Mouse (Mus musculus) embryonic facial prominence, embryonic 15.5 days (tissue): ENCODE results near the gene Rab3d. TPM values are rescaled to one million over a fixed set of nuclear protein-coding genes. Genes with fewer than 3 reads are reported as not detected.
"Not testable (repeated sequence)": the region's sequence is repeated elsewhere in the genome, so short reads cannot be mapped to it uniquely, and the experiment has no call there.

Experiments
- ATAC-seq: fragments of 200-750 bp; cut with Nextera tagmentation; 2 replicates; pipeline ENCODE4 v1.8.0; 2017; ENCODE audit warnings: low read depth, moderate TSS enrichment; ENCODE audit not compliant: insufficient number of reproducible peaks, low FRiP score, low TSS enrichment
- H3K27ac ChIP-seq: fragments of 300-500 bp; sonication (generic); replicated peaks from 2 replicates; pipeline ENCODE4 v1.5.1; 2015; ENCODE audit warnings: mild to moderate bottlenecking, inconsistent platforms
- H3K27me3 ChIP-seq: fragments of 300-500 bp; sonication (generic); 2 replicates; pipeline ENCODE4 v1.6.1; 2015; ENCODE audit warnings: inconsistent platforms
- H3K36me3 ChIP-seq: fragments of 300-500 bp; sonication (generic); 2 replicates; pipeline ENCODE4 v1.6.1; 2015; ENCODE audit warnings: mild to moderate bottlenecking, inconsistent platforms
- H3K4me1 ChIP-seq: fragments of 300-500 bp; sonication (generic); 2 replicates; pipeline ENCODE4 v1.6.1; 2015; ENCODE audit warnings: inconsistent platforms
- H3K4me2 ChIP-seq: fragments of 300-500 bp; sonication (generic); replicated peaks from 2 replicates; pipeline ENCODE4 v1.6.1; 2015; ENCODE audit warnings: mild to moderate bottlenecking, inconsistent platforms
- H3K4me3 ChIP-seq: fragments of 300-500 bp; sonication (generic); replicated peaks from 2 replicates; pipeline ENCODE4 v1.5.1; 2015; ENCODE audit warnings: mild to moderate bottlenecking, inconsistent platforms
- H3K9ac ChIP-seq: fragments of 300-500 bp; sonication (generic); 2 replicates; pipeline ENCODE4 v1.6.1; 2015; ENCODE audit warnings: inconsistent platforms
- H3K9me3 ChIP-seq: fragments of 300-500 bp; sonication (generic); replicated peaks from 2 replicates; pipeline ENCODE4 v1.6.1; 2016; ENCODE audit warnings: inconsistent platforms
- WGBS: fragments of 180-500 bp; shearing (Covaris S2); methylation state at CpG from one replicate; pipeline ENCODE4 v1.1.7; 2015; 5-methylcytosine and 5-hydroxymethylcytosine counted together
- polyA plus RNA-seq: library from polyadenylated mRNA; unstranded; fragments of >200 nt; fragmentation: Nextera tagmentation; extraction: Ambion mirVana; gene quantifications from 2 replicates; pipeline ENCODE4 v1.2.1, GENCODE M21; 2015

Gene Rab3d
- polyA plus RNA-seq, 1 experiment from 2014 or later, result 43.4 TPM

DNA sequence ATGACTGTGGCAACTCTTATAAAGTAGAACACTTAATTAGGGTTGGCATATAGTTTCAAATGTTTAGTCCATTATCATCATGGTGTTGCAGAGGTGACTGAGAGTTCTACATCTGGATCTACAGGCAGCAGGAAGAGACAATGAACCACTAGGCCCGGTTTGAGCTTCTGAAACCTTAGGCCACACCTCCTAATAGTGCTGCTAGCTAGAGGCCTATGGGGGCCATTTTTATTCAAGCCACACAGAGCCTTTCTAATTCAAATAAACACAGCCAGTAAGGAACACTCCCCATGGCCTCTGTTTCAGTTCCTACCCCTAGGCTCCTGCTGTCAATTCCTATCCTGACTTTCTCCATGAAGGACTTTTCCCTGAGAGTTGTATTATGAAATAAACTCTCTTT, 55.8 kb downstream of the Rab3d start:
- Histone ChIP-seq H3K4me1 (no peaks in the 10 kb centered on the region), H3K4me2 (no peak overlapping the region), H3K4me3 (no peak overlapping the region), H3K27me3 (no peaks in the 10 kb centered on the region), H3K27ac (no peak overlapping the region), H3K9me3 (no peaks in the 10 kb centered on the region), H3K36me3 (no peaks in the 10 kb centered on the region), H3K9ac (no peak overlapping the region)
- no peak for ATAC-seq
- WGBS, result 79% methylated on average over 1 of the region's 1 CpGs

DNA sequence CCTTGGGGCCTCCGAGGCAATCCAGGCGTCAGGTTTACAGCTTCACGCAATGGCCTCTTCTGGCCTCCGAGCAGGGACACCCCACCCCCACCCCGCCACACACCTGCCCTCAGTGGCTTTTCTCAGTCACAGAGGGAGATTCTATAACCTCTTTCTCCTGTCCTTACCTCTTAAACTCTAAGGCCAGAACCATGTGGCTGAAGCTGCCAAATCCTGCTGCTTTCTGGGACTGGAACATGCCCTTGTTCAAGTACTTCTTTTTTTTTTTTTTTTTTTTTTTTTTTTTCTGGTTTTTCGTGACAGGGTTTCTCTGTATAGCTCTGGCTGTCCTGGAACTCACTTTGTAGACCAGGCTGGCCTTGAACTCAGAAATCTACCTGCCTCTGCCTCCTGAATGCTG, 57.6 kb downstream of the Rab3d start:
- H3K4me2 ChIP-seq, H3K27ac ChIP-seq, H3K9me3 ChIP-seq, H3K4me3 ChIP-seq, H3K36me3 ChIP-seq, H3K4me1 ChIP-seq, H3K9ac ChIP-seq, ATAC-seq, H3K27me3 ChIP-seq: not testable (repeated sequence)
- 65% methylated on average over 6 of the region's 6 CpGs for WGBS

DNA sequence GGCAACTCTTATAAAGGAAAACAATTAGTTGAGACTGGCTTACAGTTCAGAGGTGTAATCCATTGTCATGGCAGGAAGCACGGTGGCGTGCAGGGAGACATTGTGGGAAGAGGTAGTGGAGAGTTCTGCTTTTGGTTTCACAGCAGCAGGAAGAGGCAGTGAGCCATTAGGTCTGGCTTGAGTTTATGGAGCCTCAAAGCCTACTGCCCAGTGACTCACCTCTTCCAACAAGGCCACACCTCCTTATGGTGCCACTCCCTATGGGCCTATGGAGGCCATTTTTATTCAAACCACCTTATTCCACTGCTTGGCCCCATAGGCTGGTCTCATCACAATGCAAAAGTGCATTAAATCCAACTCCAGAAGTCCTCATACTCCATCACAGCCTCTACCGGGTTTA, 58.4 kb downstream of the Rab3d start:
- no peaks in the 10 kb centered on the region for H3K36me3 ChIP-seq
- no peak overlapping the region for H3K27ac ChIP-seq
- ATAC-seq, result no peak
- H3K4me1 ChIP-seq, result no peaks in the 10 kb centered on the region
- no peaks in the 10 kb centered on the region for H3K9me3 ChIP-seq
- no peak overlapping the region for H3K4me3 ChIP-seq
- no peaks in the 10 kb centered on the region for H3K27me3 ChIP-seq
- H3K4me2 ChIP-seq, result no peak overlapping the region
- H3K9ac ChIP-seq, result no peak overlapping the region
- WGBS, result 74% methylated on average over 3 of the region's 3 CpGs

DNA sequence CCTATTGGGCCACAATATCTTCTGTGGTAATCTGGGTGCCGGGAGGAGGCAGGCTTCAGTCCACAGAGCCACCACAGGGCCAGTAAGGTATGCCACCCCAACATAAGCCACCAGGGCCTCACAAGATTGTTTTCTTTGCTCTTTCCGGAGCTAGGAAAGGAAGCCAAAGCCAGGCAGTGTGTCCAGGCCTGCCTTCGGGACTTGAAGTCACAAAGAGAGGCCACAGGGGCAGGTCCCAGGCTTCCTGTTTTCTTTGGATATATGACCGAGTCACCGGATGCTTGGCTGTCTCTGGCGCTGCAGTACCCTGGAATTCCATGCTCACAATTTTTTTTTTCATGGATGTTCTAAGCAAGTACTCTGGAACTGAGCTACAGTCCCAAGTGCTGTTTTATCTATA, 59.9 kb downstream of the Rab3d start:
- H3K4me2 ChIP-seq, result no peak overlapping the region
- H3K9ac ChIP-seq, result no peak overlapping the region
- WGBS, result 40% methylated on average over 6 of the region's 6 CpGs
- no peak overlapping the region for H3K4me3 ChIP-seq
- H3K9me3 ChIP-seq, result no peaks in the 10 kb centered on the region
- no peaks in the 10 kb centered on the region for H3K4me1 ChIP-seq
- no peaks in the 10 kb centered on the region for H3K36me3 ChIP-seq
- ATAC-seq, result no peak
- no peak overlapping the region for H3K27ac ChIP-seq
- no peaks in the 10 kb centered on the region for H3K27me3 ChIP-seq

DNA sequence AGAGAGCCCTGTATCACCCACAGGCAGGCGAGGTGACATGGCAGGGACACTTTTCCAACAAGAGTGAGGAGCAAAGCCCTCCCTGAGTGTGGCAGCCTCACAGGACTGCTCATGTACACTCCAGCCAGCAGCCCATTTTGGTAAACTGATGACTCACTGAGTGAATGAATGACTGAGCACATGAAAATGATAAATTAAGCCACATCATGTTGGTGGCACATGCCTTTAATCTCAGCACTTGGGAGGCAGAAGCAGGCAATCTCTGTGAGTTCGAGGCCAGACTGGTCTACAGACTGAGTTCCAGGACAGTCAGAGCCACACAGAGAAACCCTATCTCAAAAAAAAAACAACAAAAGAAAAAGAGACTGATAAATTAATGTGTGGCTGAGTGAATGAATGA, 60.5 kb downstream of the Rab3d start:
- Histone ChIP-seq H3K27ac (no peak overlapping the region), H3K4me2 (no peak overlapping the region), H3K27me3 (no peaks in the 10 kb centered on the region), H3K4me3 (no peak overlapping the region), H3K36me3 (no peaks in the 10 kb centered on the region), H3K9ac (no peak overlapping the region), H3K4me1 (no peaks in the 10 kb centered on the region), H3K9me3 (no peaks in the 10 kb centered on the region)
- 85% methylated on average over 2 of the region's 2 CpGs for WGBS
- no peak for ATAC-seq

Other genes starting within 250 kb of the Rab3d start
- gene Ldlr, start 194.7 kb downstream of the Rab3d start, polyA plus RNA-seq, result 35.5 and 39.4 TPM in 2 replicates
- 80.1 and 83.4 TPM in 2 replicates for gene Spc24, start 157.9 kb downstream of the Rab3d start, polyA plus RNA-seq
- 25.2 and 26.2 TPM in 2 replicates for gene Kank2, start 119.4 kb downstream of the Rab3d start, polyA plus RNA-seq
- 0.84 and 1.2 TPM in 2 replicates for gene Angptl8, start 82.7 kb downstream of the Rab3d start, polyA plus RNA-seq
- gene Dock6, start 65.6 kb downstream of the Rab3d start, polyA plus RNA-seq, result 34.5 and 37.7 TPM in 2 replicates
- 4.3 and 5.5 TPM in 2 replicates for gene Ccdc159, start 9.3 kb upstream of the Rab3d start, polyA plus RNA-seq
- gene Tmem205, start 9.4 kb upstream of the Rab3d start, polyA plus RNA-seq, result 56.2 and 58.0 TPM in 2 replicates
- gene Plppr2, start 18.8 kb upstream of the Rab3d start, polyA plus RNA-seq, result 13.6 and 15.5 TPM in 2 replicates
- 5.8 and 6.5 TPM in 2 replicates for gene Swsap1, start 37.6 kb upstream of the Rab3d start, polyA plus RNA-seq
- 4.4 and 5.3 TPM in 2 replicates for gene Epor, start 45.3 kb upstream of the Rab3d start, polyA plus RNA-seq
- gene Rgl3, start 71.3 kb upstream of the Rab3d start, polyA plus RNA-seq, result 1.4 and 1.8 TPM in 2 replicates
- gene Ccdc151, start 84.4 kb upstream of the Rab3d start, polyA plus RNA-seq, result 5.8 and 11.3 TPM in 2 replicates
- 116 and 118 TPM in 2 replicates for gene Prkcsh, start 84.6 kb upstream of the Rab3d start, polyA plus RNA-seq
- 3.0 and 4.4 TPM in 2 replicates for gene Elavl3, start 133.8 kb upstream of the Rab3d start, polyA plus RNA-seq
- gene Gm49318, start 153.1 kb upstream of the Rab3d start, polyA plus RNA-seq, result not detected in 2 replicates
- gene Zfp653, start 153.2 kb upstream of the Rab3d start, polyA plus RNA-seq, result 12.5 and 12.6 TPM in 2 replicates
- 37.3 and 41.8 TPM in 2 replicates for gene Ecsit, start 167.2 kb upstream of the Rab3d start, polyA plus RNA-seq
- gene Cnn1, start 181.0 kb upstream of the Rab3d start, polyA plus RNA-seq, result 4.3 and 7.0 TPM in 2 replicates
- gene Elof1, start 199.0 kb upstream of the Rab3d start, polyA plus RNA-seq, result 202 and 226 TPM in 2 replicates
- gene Acp5, start 217.5 kb upstream of the Rab3d start, polyA plus RNA-seq, result 38.1 and 44.7 TPM in 2 replicates
- gene Pigyl, start 238.7 kb upstream of the Rab3d start, polyA plus RNA-seq, result 74.6 and 75.6 TPM in 2 replicates